Mouse (Mus musculus) heart, embryonic 16.5 days (tissue): Measurements from ENCODE around the gene Fbxo40. TPM values are rescaled to one million over a fixed set of nuclear protein-coding genes. Genes with fewer than 3 reads are reported as not detected.

Experiments used
- ATAC-seq: fragments of 200-750 bp; cut with Nextera tagmentation; replicated peaks from 2 replicates; pipeline ENCODE4 v1.8.0; 2017; ENCODE audit warnings: moderate number of reproducible peaks; ENCODE audit not compliant: insufficient read depth, low FRiP score; ENCODE audit errors: extremely low read depth
- H3K27ac ChIP-seq: fragments of 300-500 bp; sonication (generic); 2 replicates; pipeline ENCODE4 v1.5.1; 2014; ENCODE audit warnings: mild to moderate bottlenecking, low read length, control low read depth, moderate library complexity
- H3K27me3 ChIP-seq: fragments of 300-500 bp; sonication (generic); 2 replicates; pipeline ENCODE4 v1.6.1; 2014; ENCODE audit warnings: low read length, mixed read lengths; ENCODE audit not compliant: control insufficient read depth, insufficient read depth
- H3K36me3 ChIP-seq: fragments of 300-500 bp; sonication (generic); 2 replicates; pipeline ENCODE4 v1.6.1; 2014; ENCODE audit not compliant: control insufficient read depth, insufficient read depth
- H3K4me1 ChIP-seq: fragments of 300-500 bp; sonication (generic); 2 replicates; pipeline ENCODE4 v1.6.1; 2014; ENCODE audit warnings: low read length, mixed read lengths; ENCODE audit not compliant: control insufficient read depth, insufficient read depth
- H3K4me2 ChIP-seq: fragments of 300-500 bp; sonication (generic); 2 replicates; pipeline ENCODE4 v1.6.1; 2014; ENCODE audit warnings: low read depth, mild to moderate bottlenecking, control low read depth, low read length
- H3K4me3 ChIP-seq: fragments of 300-500 bp; sonication (generic); 2 replicates; pipeline ENCODE4 v1.5.1; 2014; ENCODE audit warnings: mild to moderate bottlenecking, control low read depth, low read length
- H3K9ac ChIP-seq: fragments of 300-500 bp; sonication (generic); 2 replicates; pipeline ENCODE4 v1.6.1; 2014; ENCODE audit warnings: low read length, control low read depth
- H3K9me3 ChIP-seq: fragments of 300-500 bp; sonication (generic); replicated peaks from 2 replicates; pipeline ENCODE4 v1.6.1; 2016; ENCODE audit warnings: low read length; ENCODE audit not compliant: control insufficient read depth
- WGBS: fragments of 180-500 bp; shearing (Covaris S2); extraction: QIAGEN DNeasy Blood & Tissue Kit; methylation state at CpG from one replicate; pipeline ENCODE4 v1.1.7; 2014; 5-methylcytosine and 5-hydroxymethylcytosine counted together
- polyA plus RNA-seq: library from polyadenylated mRNA; unstranded; fragments of >200 nt; fragmentation: Nextera tagmentation; extraction: Ambion mirVana; gene quantifications from 2 replicates; pipeline ENCODE4 v1.2.1, GENCODE M21; 2015

Gene Fbxo40
- polyA plus RNA-seq, 1 experiment from 2014 or later: 15.5 TPM

- Histone ChIP-seq H3K4me1 (peaks cover 7% of the 10 kb centered on the region), H3K4me2 (no peak overlapping the region), H3K36me3 (peaks cover 51% of the 10 kb centered on the region), H3K27ac (no peak overlapping the region), H3K9me3 (no peaks in the 10 kb centered on the region), H3K27me3 (no peaks in the 10 kb centered on the region), H3K4me3 (no peak overlapping the region), H3K9ac (no peak overlapping the region)
- 96% methylated on average over 7 of the region's 7 CpGs for WGBS
- ATAC-seq: no peak
Observed at GRCm38 (mm10) chr16:36929216-36929615, 61.1 kb downstream of the Fbxo40 start.

DNA sequence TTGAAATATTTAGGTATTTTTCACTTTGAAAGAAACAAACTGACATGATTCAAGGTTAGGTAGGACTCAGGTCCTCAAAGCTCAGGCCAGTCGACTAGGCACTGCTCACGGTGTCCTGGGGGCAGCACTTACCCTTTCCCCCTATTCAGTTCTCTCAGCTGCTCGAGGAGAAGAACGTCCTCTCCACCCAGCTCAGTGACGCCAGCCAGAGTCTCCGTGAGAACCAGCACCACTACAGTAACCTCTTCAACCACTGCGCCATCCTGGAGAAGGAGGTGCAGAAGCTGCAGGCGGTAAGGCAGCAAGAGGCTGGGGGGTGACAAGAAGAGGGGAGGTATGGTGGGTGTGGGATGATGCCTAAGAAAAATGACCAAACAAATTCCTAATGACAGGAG is 62.2 kb downstream of the Fbxo40 start:
- H3K36me3 ChIP-seq: peaks cover 51% of the 10 kb centered on the region
- no peak overlapping the region for H3K4me2 ChIP-seq
- WGBS: 90% methylated on average over 8 of the region's 8 CpGs
- no peak overlapping the region for H3K4me3 ChIP-seq
- H3K9me3 ChIP-seq: no peaks in the 10 kb centered on the region
- H3K4me1 ChIP-seq: no peaks in the 10 kb centered on the region
- no peak overlapping the region for H3K9ac ChIP-seq
- H3K27me3 ChIP-seq: no peaks in the 10 kb centered on the region
- no peak for ATAC-seq
- H3K27ac ChIP-seq: no peak overlapping the region

GRCm38 (mm10) chr16:36927495-36928105 is 62.7 kb downstream of the Fbxo40 start:
- WGBS: 82% methylated on average over 10 of the region's 10 CpGs
- ATAC-seq: no peak
- H3K36me3 ChIP-seq: peaks cover 47% of the 10 kb centered on the region

GRCm38 (mm10) chr16:36926514-36927447 is 63.5 kb downstream of the Fbxo40 start:
- peaks cover 40% of the 10 kb centered on the region for H3K36me3 ChIP-seq
- no peak overlapping the region for H3K9ac ChIP-seq
- no peaks in the 10 kb centered on the region for H3K9me3 ChIP-seq
- 88% methylated on average over 10 of the region's 10 CpGs for WGBS
- no peak for ATAC-seq
- no peak overlapping the region for H3K4me3 ChIP-seq
- H3K27ac ChIP-seq: no peak overlapping the region
- no peak overlapping the region for H3K4me2 ChIP-seq
- H3K27me3 ChIP-seq: no peaks in the 10 kb centered on the region
- no peaks in the 10 kb centered on the region for H3K4me1 ChIP-seq

More at GRCm38 (mm10) chr16:36927495-36928105, 62.7 kb downstream of the Fbxo40 start:
- Histone ChIP-seq H3K4me3 (no peak overlapping the region), H3K27me3 (no peaks in the 10 kb centered on the region), H3K27ac (no peak overlapping the region), H3K4me2 (no peak overlapping the region), H3K9me3 (no peaks in the 10 kb centered on the region), H3K9ac (no peak overlapping the region), H3K4me1 (no peaks in the 10 kb centered on the region)

GRCm38 (mm10) chr16:36925797-36926196 is 64.5 kb downstream of the Fbxo40 start:
- no peak for ATAC-seq
- Histone ChIP-seq H3K27ac (no peak overlapping the region), H3K36me3 (peaks cover 38% of the 10 kb centered on the region), H3K27me3 (no peaks in the 10 kb centered on the region), H3K9ac (no peak overlapping the region), H3K4me2 (no peak overlapping the region), H3K9me3 (no peaks in the 10 kb centered on the region), H3K4me1 (no peaks in the 10 kb centered on the region), H3K4me3 (no peak overlapping the region)
- WGBS: 84% methylated on average over 6 of the region's 6 CpGs

- Histone ChIP-seq H3K4me2 (no peak overlapping the region), H3K4me3 (no peak overlapping the region), H3K27me3 (no peaks in the 10 kb centered on the region), H3K27ac (no peak overlapping the region), H3K36me3 (peaks cover 38% of the 10 kb centered on the region), H3K9me3 (no peaks in the 10 kb centered on the region), H3K9ac (no peak overlapping the region), H3K4me1 (no peaks in the 10 kb centered on the region)
- no peak for ATAC-seq
- 80% methylated on average over 6 of the region's 6 CpGs for WGBS
Observed at GRCm38 (mm10) chr16:36925351-36925750, 64.9 kb downstream of the Fbxo40 start.

DNA sequence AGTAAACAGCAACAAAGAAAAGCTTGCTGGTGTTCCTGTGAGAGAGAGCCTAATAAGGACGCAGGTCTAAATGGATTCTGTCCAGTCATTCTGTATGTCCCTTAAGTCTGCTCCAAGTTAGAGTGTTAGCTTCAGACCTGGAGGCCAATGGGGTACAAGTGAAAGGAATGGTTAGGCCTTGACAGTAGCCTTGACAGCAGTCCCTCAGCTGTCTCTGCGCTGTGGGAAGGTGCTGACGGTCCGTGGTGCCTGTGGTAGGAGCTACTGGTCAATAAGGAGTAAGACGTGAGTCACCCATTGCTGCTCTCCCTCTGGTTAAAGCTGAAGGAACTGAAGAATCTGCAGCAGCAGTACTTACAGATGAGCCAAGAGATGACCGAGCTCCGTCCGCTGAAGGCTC is 66.0 kb downstream of the Fbxo40 start:
- H3K36me3 ChIP-seq: peaks cover 35% of the 10 kb centered on the region
- H3K27ac ChIP-seq: no peak overlapping the region
- no peaks in the 10 kb centered on the region for H3K9me3 ChIP-seq
- no peaks in the 10 kb centered on the region for H3K4me1 ChIP-seq
- H3K4me3 ChIP-seq: no peak overlapping the region
- H3K9ac ChIP-seq: no peak overlapping the region
- no peaks in the 10 kb centered on the region for H3K27me3 ChIP-seq
- 93% methylated on average over 8 of the region's 8 CpGs for WGBS
- ATAC-seq: no peak
- no peak overlapping the region for H3K4me2 ChIP-seq

DNA sequence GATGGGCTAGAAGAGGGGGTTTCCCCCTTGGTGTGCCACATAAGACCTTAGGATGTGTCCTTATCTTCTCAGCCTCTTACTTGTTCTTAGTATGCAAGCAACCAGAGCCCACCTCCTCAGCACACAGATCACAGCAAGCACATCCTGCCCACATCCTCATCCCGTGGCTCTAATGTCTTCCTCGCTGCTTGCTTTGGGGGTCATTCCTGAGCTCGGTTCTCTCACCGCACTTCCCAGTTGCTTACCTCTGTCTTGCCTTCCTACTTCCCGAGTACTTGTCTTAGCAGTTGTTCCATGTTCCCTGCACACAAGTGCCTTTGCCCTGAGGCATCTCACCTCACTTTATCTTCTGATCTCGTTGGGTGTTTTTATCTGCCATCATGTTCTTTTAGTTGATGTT is 68.3 kb downstream of the Fbxo40 start:
- 80% methylated on average over 6 of the region's 6 CpGs for WGBS
- H3K36me3 ChIP-seq: peaks cover 35% of the 10 kb centered on the region
- ATAC-seq: no peak
- no peak overlapping the region for H3K27ac ChIP-seq
- H3K4me1 ChIP-seq: no peaks in the 10 kb centered on the region
- H3K4me3 ChIP-seq: no peak overlapping the region
- no peak overlapping the region for H3K9ac ChIP-seq
- H3K9me3 ChIP-seq: no peaks in the 10 kb centered on the region
- H3K27me3 ChIP-seq: no peaks in the 10 kb centered on the region
- no peak overlapping the region for H3K4me2 ChIP-seq

DNA sequence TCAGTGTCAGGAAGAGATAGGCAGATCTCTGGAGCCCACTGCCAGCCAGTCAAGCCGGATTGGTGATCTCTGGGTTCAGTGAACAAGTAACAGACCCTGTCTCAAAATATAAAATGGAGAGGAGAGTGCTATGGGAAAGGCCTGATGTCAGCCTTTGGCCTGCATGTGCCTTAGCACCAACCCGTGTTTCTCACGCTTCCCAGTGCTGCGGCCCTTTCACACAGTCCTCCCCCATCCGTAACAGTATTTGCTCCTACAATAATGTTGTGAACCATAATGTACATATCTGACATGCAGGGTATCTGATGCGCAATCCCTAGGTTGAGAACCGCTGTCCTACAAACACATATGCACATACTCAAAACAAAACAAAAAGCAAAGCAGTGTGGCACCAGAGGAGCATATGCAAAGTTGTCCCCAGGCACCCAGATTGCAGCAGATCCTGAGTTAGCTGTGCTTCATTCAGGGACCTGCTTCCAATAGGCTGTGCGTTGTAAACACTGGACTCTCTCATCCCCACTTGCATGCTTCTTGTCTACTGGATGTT is 69.1 kb downstream of the Fbxo40 start:
- Histone ChIP-seq H3K9ac (no peak overlapping the region), H3K9me3 (no peaks in the 10 kb centered on the region), H3K27ac (no peak overlapping the region), H3K36me3 (peaks cover 32% of the 10 kb centered on the region), H3K4me1 (no peaks in the 10 kb centered on the region), H3K4me2 (no peak overlapping the region), H3K4me3 (no peak overlapping the region), H3K27me3 (no peaks in the 10 kb centered on the region)
- ATAC-seq: no peak
- WGBS: 89% methylated on average over 8 of the region's 8 CpGs
